Mouse (Mus musculus) olfactory bulb, adult 2 months (tissue): Measurements from ENCODE around the gene Enho.

ENCODE experiments used
- CTCF ChIP-seq: fragments of 200-500 bp; IDR thresholded peaks from 2 replicates; pipeline ENCODE4 v1.5.1; 2012; ENCODE audit warnings: low read depth, mild to moderate bottlenecking, low read length, moderate library complexity; ENCODE audit not compliant: insufficient read depth
- POLR2A ChIP-seq: fragments of 200-500 bp; IDR thresholded peaks from 2 replicates; pipeline ENCODE4 v1.6.1; 2012; ENCODE audit warnings: mild to moderate bottlenecking, low read depth, low read length, moderate library complexity; ENCODE audit not compliant: insufficient read depth

- no peak for TF ChIP-seq CTCF
- no peak for TF ChIP-seq POLR2A
Measured at GRCm38 (mm10) chr4:41664533-41664932, 24.4 kb upstream of the Enho start.
